Mouse (Mus musculus) testis, adult 2 months (tissue): ENCODE results near the gene Ctrb1.

Experiments
- CTCF ChIP-seq: fragments of 200-500 bp; IDR thresholded peaks from 2 replicates; pipeline ENCODE4 v1.5.1; 2012; ENCODE audit warnings: low read depth, mild to moderate bottlenecking, inconsistent platforms, low read length, moderate library complexity; ENCODE audit not compliant: control insufficient read depth, insufficient read depth, insufficient replicate concordance
- POLR2A ChIP-seq: fragments of 200-500 bp; IDR thresholded peaks from 2 replicates; pipeline ENCODE4 v1.6.1; 2012; ENCODE audit warnings: low read depth, mild to moderate bottlenecking, inconsistent platforms, low read length, moderate library complexity; ENCODE audit not compliant: control insufficient read depth

DNA sequence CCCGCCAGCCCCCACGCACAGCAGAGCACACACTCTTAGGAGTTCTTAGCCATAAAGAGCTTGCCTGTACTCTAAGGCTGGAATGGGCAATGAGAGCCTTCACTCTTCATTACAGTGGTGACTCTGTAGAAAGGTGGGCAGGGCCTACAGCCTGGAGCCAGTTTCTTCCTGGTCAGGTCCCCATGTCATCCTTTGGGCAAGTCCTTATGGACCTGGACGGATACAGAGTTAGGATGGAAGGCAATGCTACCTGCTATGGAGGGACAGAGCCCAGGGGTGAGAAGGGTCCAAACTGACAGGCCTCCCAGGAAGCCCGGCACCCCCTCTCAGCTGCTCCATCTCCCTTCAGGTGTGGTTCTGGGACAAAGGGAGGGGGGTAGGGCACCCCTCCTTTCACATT lies 45.0 kb upstream of the Ctrb1 start:
- TF ChIP-seq POLR2A (no peak), CTCF (no peak)
